Mouse (Mus musculus) bone marrow, adult 2 months (tissue): Measurements from ENCODE around the gene Ptprq. TPM values are rescaled to one million over a fixed set of nuclear protein-coding genes. Genes with fewer than 3 reads are reported as not detected.

Experiments used
- H3K27ac ChIP-seq: fragments of 200-500 bp; 2 replicates; pipeline ENCODE4 v1.5.1; 2012; ENCODE audit warnings: low read depth, mild to moderate bottlenecking, control low read depth, inconsistent platforms, low read length; ENCODE audit not compliant: control insufficient read depth, poor library complexity, insufficient read depth
- H3K4me1 ChIP-seq: fragments of 200-500 bp; 2 replicates; pipeline ENCODE4 v1.6.1; 2011; ENCODE audit warnings: low read length; ENCODE audit not compliant: control insufficient read depth, insufficient read depth
- H3K4me3 ChIP-seq: fragments of 200-500 bp; replicated peaks from 2 replicates; pipeline ENCODE3; 2011; ENCODE audit warnings: mild to moderate bottlenecking, low read depth, low read length, control low read depth; ENCODE audit not compliant: control insufficient read depth
- CTCF ChIP-seq: fragments of 200-500 bp; IDR thresholded peaks from 2 replicates; pipeline ENCODE4 v1.5.1; 2011; ENCODE audit warnings: low read length, control low read depth; ENCODE audit not compliant: control insufficient read depth, insufficient read depth
- POLR2A ChIP-seq: fragments of 200-500 bp; IDR thresholded peaks from 2 replicates; pipeline ENCODE4 v1.6.1; 2011; ENCODE audit warnings: low read depth, mild to moderate bottlenecking, control low read depth, low read length, borderline replicate concordance; ENCODE audit not compliant: control insufficient read depth
- WGBS: fragments of 180-500 bp; shearing (Covaris S2); methylation state at CpG from one replicate; pipeline ENCODE4 v1.1.7; 2018; 5-methylcytosine and 5-hydroxymethylcytosine counted together
- polyA plus RNA-seq: library from polyadenylated mRNA; stranded (reverse); fragments of >200 nt; gene quantifications from 2 replicates; pipeline ENCODE4 v1.2.4, GENCODE M21; 2011; ENCODE audit warnings: low replicate concordance; ENCODE audit not compliant: missing spikeins, insufficient read depth, insufficient read length

The Ptprq gene
- polyA plus RNA-seq, 1 experiment, result not detected

GRCm38 (mm10) chr10:107675994-107676393 lies 43.9 kb downstream of the Ptprq start:
- WGBS, result 53% methylated on average over 1 of the region's 1 CpGs
- Histone ChIP-seq H3K4me1 (no peaks in the 10 kb centered on the region; the same call in 1 of the 2 replicates), H3K4me3 (no peak overlapping the region), H3K27ac (no peak overlapping the region)
- TF ChIP-seq CTCF (no peak), POLR2A (no peak)

DNA sequence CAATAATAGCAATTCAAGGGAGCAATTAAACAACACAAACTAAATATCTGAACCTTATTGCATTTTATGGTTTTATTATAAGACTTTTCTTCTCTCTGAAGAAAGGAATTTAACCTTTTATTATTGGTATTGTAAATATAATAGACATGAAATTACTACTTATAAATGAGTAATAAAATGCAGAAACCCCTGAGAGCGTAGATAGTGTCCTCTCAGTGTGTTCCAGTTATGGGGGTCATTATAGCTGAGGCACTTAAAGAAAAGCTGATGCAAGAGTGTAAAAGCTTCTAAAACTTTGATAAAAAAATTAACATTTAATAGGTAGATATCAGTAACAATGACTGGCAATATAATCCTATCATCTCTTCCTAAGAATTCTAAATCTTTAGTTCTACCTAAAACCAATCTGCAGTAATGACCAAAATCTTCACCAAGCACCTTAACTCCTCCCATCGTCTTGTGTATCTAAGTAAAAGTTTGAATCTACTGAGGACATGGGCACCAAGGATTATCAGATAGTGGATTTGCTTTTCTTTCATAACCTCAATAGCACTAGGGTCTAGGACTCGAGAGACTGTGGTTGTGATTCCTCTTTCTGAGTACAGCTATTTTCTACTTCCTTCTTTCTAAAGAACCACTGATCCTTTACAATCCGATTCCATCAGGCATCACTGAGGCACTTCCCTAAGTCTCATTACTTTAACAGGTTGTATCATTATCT lies 51.3 kb downstream of the Ptprq start:
- H3K27ac ChIP-seq, result no peak overlapping the region
- no peak overlapping the region for H3K4me3 ChIP-seq
- WGBS, result 49% methylated on average over 4 of the region's 4 CpGs
- no peaks in the 10 kb centered on the region for H3K4me1 ChIP-seq
- no peak for TF ChIP-seq CTCF
- no peak for TF ChIP-seq POLR2A

DNA sequence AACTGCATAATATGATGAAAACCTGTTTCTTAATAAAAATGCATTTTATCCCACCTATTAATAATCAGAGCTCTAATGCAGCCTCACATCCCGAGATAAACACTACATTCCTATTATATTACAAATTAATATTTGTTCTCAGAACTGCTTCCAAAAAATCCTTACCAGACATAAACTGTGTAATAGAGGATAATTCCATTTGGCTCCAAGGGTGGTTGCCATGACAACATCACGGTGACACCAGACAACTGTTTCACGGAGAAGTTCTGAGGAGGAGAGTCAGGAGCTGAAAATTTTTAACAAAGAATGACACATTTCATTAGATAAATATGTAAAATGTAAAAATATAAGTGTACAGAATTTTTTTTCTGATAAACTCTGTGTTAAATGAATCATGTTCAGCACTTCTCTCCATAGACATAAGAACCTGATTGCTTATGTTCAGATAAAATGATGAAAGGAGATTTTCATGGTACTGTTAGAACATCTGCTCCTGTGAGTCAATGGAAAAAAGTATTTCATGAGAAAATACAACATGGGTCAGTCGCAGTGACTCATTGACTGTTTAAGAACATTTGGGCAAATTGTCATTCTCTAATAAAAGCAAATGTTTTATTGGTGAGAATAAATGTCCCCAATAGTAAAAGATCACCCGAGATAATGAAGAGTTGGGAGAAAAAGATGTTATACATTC lies 57.3 kb downstream of the Ptprq start:
- no peak for TF ChIP-seq CTCF
- no peak for TF ChIP-seq POLR2A
- whole genome bisulfite sequencing, result 71% methylated on average over 5 of the region's 5 CpGs
- Histone ChIP-seq H3K27ac (no peak overlapping the region), H3K4me3 (no peak overlapping the region), H3K4me1 (no peaks in the 10 kb centered on the region)

DNA sequence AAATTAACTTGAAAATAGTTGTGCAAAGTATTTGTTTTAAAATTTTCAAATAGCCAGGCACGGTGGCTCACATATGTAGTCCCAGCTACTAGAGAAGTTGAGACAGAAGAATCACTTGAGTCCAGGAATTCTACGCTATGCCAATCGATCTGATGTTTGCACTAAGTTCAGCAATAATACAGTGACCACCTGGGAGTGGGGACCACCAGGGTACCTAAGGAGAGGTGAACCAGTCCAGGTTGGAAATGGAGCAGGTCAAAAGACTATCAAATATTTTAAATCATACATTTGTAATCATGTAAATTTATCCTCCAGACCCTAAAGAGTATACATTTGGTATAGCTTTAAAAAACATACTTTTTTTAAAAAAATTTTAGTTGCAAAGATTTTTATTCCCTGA lies 57.9 kb downstream of the Ptprq start:
- Histone ChIP-seq H3K27ac (no peak overlapping the region), H3K4me3 (no peak overlapping the region), H3K4me1 (no peaks in the 10 kb centered on the region)
- TF ChIP-seq CTCF, result no peak
- no peak for TF ChIP-seq POLR2A
- 78% methylated on average over 3 of the region's 3 CpGs for WGBS

DNA sequence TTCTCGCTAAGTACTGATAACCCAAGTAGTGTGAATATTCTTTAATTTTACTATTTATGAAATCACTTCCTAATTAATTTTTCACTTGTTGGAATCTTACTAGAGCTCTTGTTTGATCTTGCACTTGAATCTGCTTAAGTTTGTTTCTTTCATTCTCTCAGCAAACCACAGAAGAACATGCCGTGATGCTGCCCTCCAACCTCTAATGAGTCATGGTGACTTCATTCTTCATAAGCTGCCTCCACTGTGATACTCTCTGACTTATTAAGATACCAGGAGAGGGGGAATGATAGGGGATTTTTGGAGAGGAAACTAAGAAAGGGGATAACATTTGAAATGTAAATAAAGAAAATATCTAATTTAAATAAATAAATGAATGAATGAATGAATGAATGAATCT lies 60.7 kb downstream of the Ptprq start:
- no peak for TF ChIP-seq POLR2A
- no peak for TF ChIP-seq CTCF
- H3K27ac ChIP-seq, result no peak overlapping the region
- no peak overlapping the region for H3K4me3 ChIP-seq
- 74% methylated on average over 2 of the region's 2 CpGs for WGBS
- H3K4me1 ChIP-seq, result no peaks in the 10 kb centered on the region

DNA sequence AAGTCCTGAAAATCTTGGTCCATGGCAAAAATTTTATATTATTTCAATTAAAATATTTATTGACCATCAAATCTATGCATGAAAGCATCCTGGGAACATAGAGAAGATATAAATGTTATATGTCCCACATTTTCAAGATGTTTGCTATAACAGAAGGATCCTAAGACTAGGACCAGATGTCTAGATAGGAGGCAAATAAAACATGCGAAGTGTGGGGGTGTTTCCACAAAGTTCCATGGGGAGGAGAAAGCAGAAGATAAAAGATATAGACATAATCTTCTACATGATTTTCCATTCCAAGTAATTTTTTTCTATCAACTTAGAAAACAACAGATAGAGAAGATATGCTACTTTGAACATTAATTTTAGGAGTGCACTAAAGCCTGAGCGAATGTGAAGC lies 70.2 kb downstream of the Ptprq start:
- WGBS, result 73% methylated on average over 2 of the region's 2 CpGs

GRCm38 (mm10) chr10:107628104-107628503 lies 91.7 kb downstream of the Ptprq start:
- Histone ChIP-seq H3K4me3 (no peak overlapping the region), H3K4me1 (no peaks in the 10 kb centered on the region), H3K27ac (no peak overlapping the region)
- WGBS, result 55% methylated on average over 3 of the region's 3 CpGs
- TF ChIP-seq CTCF (no peak), POLR2A (no peak)

More for the DNA sequence above, 70.2 kb downstream of the Ptprq start:
- no peak for TF ChIP-seq CTCF
- no peak for TF ChIP-seq POLR2A
- H3K4me3 ChIP-seq, result no peak overlapping the region
- H3K27ac ChIP-seq, result no peak overlapping the region
- H3K4me1 ChIP-seq, result no peaks in the 10 kb centered on the region

DNA sequence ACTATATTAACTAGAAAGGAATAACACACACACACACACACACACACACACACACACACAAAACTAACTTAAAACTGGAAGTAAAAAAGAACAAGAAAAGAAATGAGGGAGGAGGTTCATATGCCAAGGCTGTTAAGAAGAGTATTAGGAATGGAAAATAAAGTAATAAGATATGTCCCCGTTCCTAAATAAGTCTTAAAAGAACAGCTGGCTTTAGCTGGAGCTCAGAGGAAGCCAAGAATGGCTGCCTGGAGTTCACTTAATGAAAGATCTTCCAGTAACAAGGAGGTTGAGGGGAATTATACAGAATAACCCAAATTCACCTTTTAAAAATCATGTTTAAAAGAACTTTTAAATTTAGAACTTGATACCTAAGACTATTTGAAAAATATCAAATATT lies 93.2 kb downstream of the Ptprq start:
- H3K4me3 ChIP-seq, result no peak overlapping the region
- H3K27ac ChIP-seq, result no peak overlapping the region
- TF ChIP-seq CTCF (no peak), POLR2A (no peak)
- WGBS, result 69% methylated on average over 1 of the region's 1 CpGs
- no peaks in the 10 kb centered on the region for H3K4me1 ChIP-seq
